Mouse (Mus musculus) hindbrain, embryonic 12.5 days (tissue): ENCODE data around the gene Dnmt3a. TPM values are rescaled to one million over a fixed set of nuclear protein-coding genes. Genes with fewer than 3 reads are reported as not detected.

Experiments used
- ATAC-seq: fragments of 200-750 bp; cut with Nextera tagmentation; 2 replicates; pipeline ENCODE4 v1.8.0; 2017; ENCODE audit warnings: moderate TSS enrichment; ENCODE audit not compliant: low FRiP score
- H3K27ac ChIP-seq: fragments of 300-500 bp; sonication (generic); 2 replicates; pipeline ENCODE4 v1.5.1; 2016; ENCODE audit warnings: mild to moderate bottlenecking
- H3K27me3 ChIP-seq: fragments of 300-500 bp; sonication (generic); 2 replicates; pipeline ENCODE4 v1.6.1; 2016; ENCODE audit warnings: mild to moderate bottlenecking
- H3K36me3 ChIP-seq: fragments of 300-500 bp; sonication (generic); 2 replicates; pipeline ENCODE4 v1.6.1; 2016; ENCODE audit warnings: mild to moderate bottlenecking
- H3K4me1 ChIP-seq: fragments of 300-500 bp; sonication (generic); 2 replicates; pipeline ENCODE4 v1.6.1; 2016
- H3K4me2 ChIP-seq: fragments of 300-500 bp; sonication (generic); replicated peaks from 2 replicates; pipeline ENCODE4 v1.6.1; 2016; ENCODE audit warnings: mild to moderate bottlenecking
- H3K4me3 ChIP-seq: fragments of 300-500 bp; sonication (generic); 2 replicates; pipeline ENCODE4 v1.5.1; 2016; ENCODE audit warnings: mild to moderate bottlenecking
- H3K9ac ChIP-seq: fragments of 300-500 bp; sonication (generic); 2 replicates; pipeline ENCODE4 v1.6.1; 2016; ENCODE audit warnings: mild to moderate bottlenecking, moderate library complexity
- H3K9me3 ChIP-seq: fragments of 300-500 bp; sonication (generic); replicated peaks from 2 replicates; pipeline ENCODE4 v1.6.1; 2016; ENCODE audit warnings: mild to moderate bottlenecking
- WGBS: fragments of 180-500 bp; shearing (Covaris S2); methylation state at CpG from one replicate; pipeline ENCODE4 v1.1.7; 2016; 5-methylcytosine and 5-hydroxymethylcytosine counted together
- polyA plus RNA-seq: library from polyadenylated mRNA; unstranded; fragments of >200 nt; fragmentation: Nextera tagmentation; extraction: Ambion mirVana; gene quantifications from 2 replicates; pipeline ENCODE4 v1.2.1, GENCODE M21; 2016

Gene Dnmt3a
- polyA plus RNA-seq, 1 experiment from 2014 or later = 166 TPM

GRCm38 (mm10) chr12:3809520-3810180 lies 3.8 kb downstream of the Dnmt3a start:
- WGBS = 80% methylated on average over 7 of the region's 7 CpGs
- H3K27me3 ChIP-seq = no peaks in the 10 kb centered on the region; the same call in 1 of the 2 replicates
- H3K4me1 ChIP-seq = peaks cover 44% of the 10 kb centered on the region

GRCm38 (mm10) chr12:3810455-3810854 lies 4.6 kb downstream of the Dnmt3a start:
- H3K4me2 ChIP-seq = no peak overlapping the region
- H3K27me3 ChIP-seq = no peaks in the 10 kb centered on the region; the same call in 1 of the 2 replicates
- H3K4me1 ChIP-seq = peaks cover 44% of the 10 kb centered on the region
- no peaks in the 10 kb centered on the region for H3K9me3 ChIP-seq
- H3K27ac ChIP-seq = no peak overlapping the region
- H3K36me3 ChIP-seq = no peaks in the 10 kb centered on the region
- 52% methylated on average over 4 of the region's 4 CpGs for WGBS
- H3K4me3 ChIP-seq = no peak overlapping the region
- no peak for ATAC-seq
- no peak overlapping the region for H3K9ac ChIP-seq

More at GRCm38 (mm10) chr12:3809520-3810180, 3.8 kb downstream of the Dnmt3a start:
- Histone ChIP-seq H3K27ac (no peak overlapping the region), H3K9me3 (no peaks in the 10 kb centered on the region), H3K9ac (no peak overlapping the region), H3K36me3 (no peaks in the 10 kb centered on the region), H3K4me3 (no peak overlapping the region), H3K4me2 (peak overlapping the region; percentile 75; the same call in 1 of the 2 replicates)
- ATAC-seq = no peak

- H3K4me2 ChIP-seq = no peak overlapping the region
- H3K4me3 ChIP-seq = no peak overlapping the region
- H3K36me3 ChIP-seq = no peaks in the 10 kb centered on the region
- ATAC-seq = no peak
- H3K27me3 ChIP-seq = no peaks in the 10 kb centered on the region; the same call in 1 of the 2 replicates
- WGBS = 44% methylated on average over 5 of the region's 5 CpGs
- H3K4me1 ChIP-seq = peaks cover 43% of the 10 kb centered on the region
- no peaks in the 10 kb centered on the region for H3K9me3 ChIP-seq
- H3K27ac ChIP-seq = no peak overlapping the region
- H3K9ac ChIP-seq = no peak overlapping the region
Observed at GRCm38 (mm10) chr12:3811596-3811995, 5.8 kb downstream of the Dnmt3a start.

DNA sequence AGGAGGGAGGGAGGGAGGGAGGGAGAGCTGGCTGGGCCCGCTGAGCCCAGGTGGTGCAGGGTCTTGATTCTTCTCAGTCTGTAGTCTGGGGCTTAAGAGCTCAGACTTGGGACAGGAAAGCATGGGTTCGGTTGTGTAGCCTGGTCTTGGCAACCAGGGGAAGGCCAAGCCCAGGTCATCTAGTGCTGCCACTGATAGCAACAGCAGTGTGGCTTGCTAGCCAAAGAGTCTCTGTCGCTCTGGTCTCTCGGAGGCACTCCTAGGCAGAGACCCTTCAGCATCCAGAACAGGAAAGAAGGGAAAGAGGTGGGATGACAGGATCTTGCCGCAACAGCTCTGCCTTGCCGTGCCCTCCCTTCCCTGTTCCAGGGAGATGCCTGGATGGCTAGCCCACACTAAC lies 6.4 kb downstream of the Dnmt3a start:
- H3K9me3 ChIP-seq = no peaks in the 10 kb centered on the region
- WGBS = 51% methylated on average over 6 of the region's 6 CpGs
- H3K27me3 ChIP-seq = no peaks in the 10 kb centered on the region; the same call in 1 of the 2 replicates
- no peaks in the 10 kb centered on the region for H3K36me3 ChIP-seq
- no peak overlapping the region for H3K27ac ChIP-seq
- no peak overlapping the region for H3K9ac ChIP-seq
- no peak for ATAC-seq
- peaks cover 43% of the 10 kb centered on the region for H3K4me1 ChIP-seq
- no peak overlapping the region for H3K4me3 ChIP-seq
- no peak overlapping the region for H3K4me2 ChIP-seq

- no peak overlapping the region for H3K9ac ChIP-seq
- ATAC-seq = no peak
- H3K27ac ChIP-seq = no peak overlapping the region
- H3K4me1 ChIP-seq = peaks cover 42% of the 10 kb centered on the region
- H3K36me3 ChIP-seq = no peaks in the 10 kb centered on the region
- no peak overlapping the region for H3K4me2 ChIP-seq
- H3K9me3 ChIP-seq = no peaks in the 10 kb centered on the region
- no peaks in the 10 kb centered on the region; the same call in 1 of the 2 replicates for H3K27me3 ChIP-seq
- H3K4me3 ChIP-seq = no peak overlapping the region
- WGBS = 88% methylated on average over 8 of the region's 8 CpGs
Observed at GRCm38 (mm10) chr12:3813138-3813537, 7.3 kb downstream of the Dnmt3a start.

GRCm38 (mm10) chr12:3815386-3815785 lies 9.6 kb downstream of the Dnmt3a start:
- H3K27me3 ChIP-seq = no peaks in the 10 kb centered on the region
- H3K9ac ChIP-seq = no peak overlapping the region
- peaks cover 36% of the 10 kb centered on the region for H3K4me1 ChIP-seq
- H3K9me3 ChIP-seq = no peaks in the 10 kb centered on the region
- H3K27ac ChIP-seq = no peak overlapping the region
- H3K36me3 ChIP-seq = no peaks in the 10 kb centered on the region
- no peak for ATAC-seq
- H3K4me2 ChIP-seq = no peak overlapping the region
- H3K4me3 ChIP-seq = no peak overlapping the region
- WGBS = 46% methylated on average over 6 of the region's 6 CpGs

GRCm38 (mm10) chr12:3817033-3817432 lies 11.2 kb downstream of the Dnmt3a start:
- WGBS = 56% methylated on average over 7 of the region's 7 CpGs
- H3K36me3 ChIP-seq = no peaks in the 10 kb centered on the region
- ATAC-seq = no peak
- H3K27ac ChIP-seq = no peak overlapping the region
- no peak overlapping the region for H3K4me3 ChIP-seq
- no peak overlapping the region for H3K9ac ChIP-seq
- H3K4me2 ChIP-seq = no peak overlapping the region
- H3K9me3 ChIP-seq = no peaks in the 10 kb centered on the region
- no peaks in the 10 kb centered on the region for H3K27me3 ChIP-seq
- H3K4me1 ChIP-seq = peaks cover 24% of the 10 kb centered on the region

GRCm38 (mm10) chr12:3817566-3817965 lies 11.8 kb downstream of the Dnmt3a start:
- no peak overlapping the region for H3K9ac ChIP-seq
- H3K4me3 ChIP-seq = no peak overlapping the region
- ATAC-seq = no peak
- no peaks in the 10 kb centered on the region for H3K9me3 ChIP-seq
- no peak overlapping the region for H3K27ac ChIP-seq
- no peaks in the 10 kb centered on the region for H3K27me3 ChIP-seq
- no peaks in the 10 kb centered on the region for H3K36me3 ChIP-seq
- WGBS = 93% methylated on average over 5 of the region's 5 CpGs
- no peak overlapping the region for H3K4me2 ChIP-seq
- peaks cover 20% of the 10 kb centered on the region for H3K4me1 ChIP-seq

- Histone ChIP-seq H3K9ac (no peak overlapping the region), H3K4me2 (no peak overlapping the region), H3K4me3 (no peak overlapping the region), H3K4me1 (peaks cover 31% of the 10 kb centered on the region), H3K27me3 (no peaks in the 10 kb centered on the region), H3K9me3 (no peaks in the 10 kb centered on the region), H3K27ac (no peak overlapping the region), H3K36me3 (no peaks in the 10 kb centered on the region)
- ATAC-seq = no peak
- 79% methylated on average over 4 of the region's 4 CpGs for WGBS
Observed at GRCm38 (mm10) chr12:3819899-3820298, 14.1 kb downstream of the Dnmt3a start.

DNA sequence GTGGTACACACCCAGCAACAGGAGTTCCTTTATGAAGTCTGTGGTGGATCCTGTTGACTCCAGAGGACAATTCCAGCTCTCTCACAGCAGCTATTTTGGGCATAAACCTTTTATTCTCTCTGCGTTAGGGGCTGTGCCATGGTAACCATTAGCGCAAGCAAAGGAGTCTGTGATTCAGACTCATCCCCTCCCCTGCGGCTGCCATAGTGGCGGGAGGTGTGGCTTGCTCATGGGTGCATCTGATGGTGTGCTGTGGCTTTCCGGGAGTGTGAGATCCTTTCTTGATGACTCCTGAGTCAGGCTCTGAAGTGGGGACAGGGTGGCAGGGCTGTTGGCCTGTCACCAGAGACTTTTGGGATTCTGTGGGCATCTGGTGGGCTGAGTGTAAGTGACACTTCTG lies 17.6 kb downstream of the Dnmt3a start:
- ATAC-seq = 0 out of 2 replicates have a peak, but pooled peaks have one; percentile 17
- no peak overlapping the region for H3K27ac ChIP-seq
- no peaks in the 10 kb centered on the region for H3K36me3 ChIP-seq
- no peak overlapping the region for H3K4me2 ChIP-seq
- no peaks in the 10 kb centered on the region for H3K27me3 ChIP-seq
- H3K4me1 ChIP-seq = peaks cover 24% of the 10 kb centered on the region
- WGBS = 60% methylated on average over 5 of the region's 5 CpGs
- no peak overlapping the region for H3K9ac ChIP-seq
- no peak overlapping the region for H3K4me3 ChIP-seq
- H3K9me3 ChIP-seq = no peaks in the 10 kb centered on the region

- H3K9me3 ChIP-seq = no peaks in the 10 kb centered on the region
- no peaks in the 10 kb centered on the region for H3K36me3 ChIP-seq
- no peak overlapping the region for H3K4me3 ChIP-seq
- ATAC-seq = no peak
- H3K27ac ChIP-seq = no peak overlapping the region
- peaks cover 13% of the 10 kb centered on the region for H3K4me1 ChIP-seq
- 83% methylated on average over 5 of the region's 5 CpGs for WGBS
- H3K4me2 ChIP-seq = no peak overlapping the region
- H3K27me3 ChIP-seq = no peaks in the 10 kb centered on the region
- no peak overlapping the region for H3K9ac ChIP-seq
Observed at GRCm38 (mm10) chr12:3824906-3825713, 19.3 kb downstream of the Dnmt3a start.

- Histone ChIP-seq H3K27me3 (no peaks in the 10 kb centered on the region), H3K9me3 (no peaks in the 10 kb centered on the region), H3K27ac (no peak overlapping the region), H3K36me3 (no peaks in the 10 kb centered on the region), H3K4me1 (peaks cover 11% of the 10 kb centered on the region), H3K4me3 (no peak overlapping the region), H3K4me2 (no peak overlapping the region), H3K9ac (no peak overlapping the region)
- no peak for ATAC-seq
- 48% methylated on average over 12 of the region's 12 CpGs for WGBS
Observed at GRCm38 (mm10) chr12:3825714-3826080, 19.9 kb downstream of the Dnmt3a start.
